In genomic region chr15:80784553-80784971, GRCm38 (mm10) we compare ENCODE assay signal across 9 mouse cellular contexts.
DNase-seq lines count a peak whose midpoint lies in the region; ATAC-seq and TF ChIP-seq lines count a peak whose summit lies in the region.
"Had no signal": no experiment of that assay in that cellular context is flagged by ENCODE, and none has a peak within 500 bp of the region (broad histone marks: within the 10 kb centered on the region; RNA-seq: fewer than 3 reads in every experiment).

No protein-coding gene starts in this region.

- no peaks in the 10 kb centered on the region for H3K79me2 ChIP-seq in myocyte (ENCODE audit: control insufficient read depth, insufficient read depth)

- no peak for TF ChIP-seq POLR2A in myocyte (IDR thresholded peaks at IDR 0.05; ENCODE audit: insufficient read length, low read depth)

- peaks cover 11% of the 10 kb centered on the region; the same call in 1 of the 2 replicates for H3K4me1 ChIP-seq in kidney, postnatal 0 days (replicated peaks; ENCODE audit: insufficient read depth, low read length)

- WGBS in kidney, postnatal 0 days = 22% methylated on average over 7 of the region's 7 CpGs

- no peak overlapping the region for H3ac ChIP-seq in myocyte (ENCODE audit: control insufficient read depth, insufficient read length)

- no peak overlapping the region for H3K9ac ChIP-seq in kidney, postnatal 0 days (ENCODE audit: low read depth, low read length)

- H3K4me2 ChIP-seq in kidney, postnatal 0 days (ENCODE audit: low read length) = 0 out of 2 replicates have a peak overlapping the region, but pooled peaks have one; percentile 18
- peak overlapping the region; percentile 64 for H3K4me2 ChIP-seq in myocyte (ENCODE audit: low read depth)

- H3K9me3 ChIP-seq in kidney, postnatal 0 days (replicated peaks; ENCODE audit: low read length) = no peaks in the 10 kb centered on the region

- no peak for ATAC-seq in kidney, postnatal 0 days (replicated peaks; ENCODE audit: low FRiP score, low read depth)

- H3K27me3 ChIP-seq in kidney, postnatal 0 days (ENCODE audit: insufficient read depth, low read length) = no peaks in the 10 kb centered on the region
- no peaks in the 10 kb centered on the region for H3K27me3 ChIP-seq in myocyte (ENCODE audit: control insufficient read depth, insufficient read depth, insufficient read length)

- peak overlapping the region; percentile 2; the same call in 1 of the 2 replicates for H3K27ac ChIP-seq in kidney, postnatal 0 days
- H3K27ac ChIP-seq: macrophage had no signal

- no peak overlapping the region for H3K4me3 ChIP-seq in kidney, postnatal 0 days (replicated peaks; ENCODE audit: low read depth, low read length)
- no peak overlapping the region for H3K4me3 ChIP-seq in myocyte

- H3K36me3 ChIP-seq in kidney, postnatal 0 days (ENCODE audit: insufficient read depth, low read length) = no peaks in the 10 kb centered on the region
- no peaks in the 10 kb centered on the region for H3K36me3 ChIP-seq in myocyte (ENCODE audit: control insufficient read depth, insufficient read depth)

- TF ChIP-seq CTCF in kidney, postnatal 0 days (IDR thresholded peaks at IDR 0.05; ENCODE audit: low read depth) = peak; percentile 47

- peak; percentile 54 for DNase-seq in kidney, postnatal 0 days (ENCODE audit: low spot score)
- no peak for DNase-seq in kidney, adult 18-20 months
- DNase-seq in R1 (ENCODE audit: low read depth, low spot score) = peak; percentile 9
- peak; percentile 53 for DNase-seq in induced T-regulatory cell, adult 2 months (ENCODE audit: low read depth)
- DNase-seq in spleen, adult 12 weeks (ENCODE audit: low spot score) = no peak
- no peak for DNase-seq in cerebellum, adult 9-11 months
- no peak for DNase-seq in retina, embryonic 14.5 days (ENCODE audit: low spot score)

TF ChIP-seq in myocyte, 11 proteins besides CTCF, POLR2A, EP300 and RAD21:
- TF ChIP-seq MYOG (IDR thresholded peaks at IDR 0.05; ENCODE audit: control insufficient read depth in 1 of 3, insufficient read depth in 1 of 3, insufficient read length in 2 of 3, low read depth in 2 of 3) = peak in 2 of 3 experiments; percentile 3 to 51
- TF ChIP-seq MYOD1 (IDR thresholded peaks at IDR 0.05; ENCODE audit: control insufficient read depth in 1 of 3, insufficient read length in 2 of 3, low read depth in 2 of 3) = peak in 2 of 3 experiments; percentile 16 to 47
- no peak for TF ChIP-seq REST (IDR thresholded peaks at IDR 0.05; ENCODE audit: insufficient read depth, insufficient read length)
- TF ChIP-seq MAX (IDR thresholded peaks at IDR 0.05; ENCODE audit: low read depth) = no peak

Comparison
In these comparisons a context has a peak if more than half of its experiments do, and no peak if none do; other contexts are left out.
1. DNase-seq: peak in kidney, postnatal 0 days (single experiment), R1 (single experiment) and induced T-regulatory cell, adult 2 months (single experiment); none in kidney, adult 18-20 months (single experiment), spleen, adult 12 weeks (single experiment), cerebellum, adult 9-11 months (single experiment) and retina, embryonic 14.5 days (single experiment).